Mouse (Mus musculus): ENCODE data around the gene Plekha6. TPM values are rescaled to one million over a fixed set of nuclear protein-coding genes. Genes with fewer than 3 reads are reported as not detected.

Plekha6 gene
- polyA plus RNA-seq, 1 experiment from 2014 or later: 17.0 TPM

DNA sequence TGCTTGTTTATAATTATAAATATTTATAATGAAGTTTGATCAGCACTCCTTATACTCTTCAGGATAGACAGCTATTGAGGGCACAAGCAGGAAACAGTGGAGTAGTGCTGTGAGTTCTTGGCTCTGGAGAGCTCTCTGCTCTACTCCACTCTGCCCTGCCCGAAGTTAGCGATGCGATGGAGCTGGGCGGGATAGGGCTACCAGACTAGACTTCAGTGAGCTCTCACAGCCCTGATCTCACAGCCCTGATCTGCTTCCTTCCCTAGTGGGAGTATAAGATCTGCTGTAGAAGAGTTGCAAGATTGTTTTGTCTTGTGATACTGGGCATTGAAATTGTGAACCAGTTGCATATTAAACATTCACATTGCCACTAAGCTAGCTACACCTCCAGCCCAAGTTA lies 29.1 kb upstream of the Plekha6 start:
- Histone ChIP-seq H3K4me3 (ENCODE audit: low read depth, low read length) (peak overlapping the region; percentile 94), H3K9me3 (ENCODE audit: control insufficient read depth, low read length) (no peaks in the 10 kb centered on the region), H3K27me3 (ENCODE audit: control insufficient read depth, insufficient read depth, low read length) (no peaks in the 10 kb centered on the region), H3K9ac (ENCODE audit: low read length) (no peak overlapping the region), H3K27ac (ENCODE audit: low read depth, low read length) (no peak overlapping the region), H3K4me2 (peak overlapping the region; percentile 81), H3K36me3 (ENCODE audit: control insufficient read depth, insufficient read depth, low read length) (peaks cover 14% of the 10 kb centered on the region), H3K4me1 (ENCODE audit: control insufficient read depth, insufficient read depth, low read length) (peaks cover 30% of the 10 kb centered on the region)
- DNase-seq (ENCODE audit: low spot score, missing footprints) (peak; percentile 82), ATAC-seq (ENCODE audit: low FRiP score) (no peak)
- WGBS: 66% methylated on average over 4 of the region's 4 CpGs

DNA sequence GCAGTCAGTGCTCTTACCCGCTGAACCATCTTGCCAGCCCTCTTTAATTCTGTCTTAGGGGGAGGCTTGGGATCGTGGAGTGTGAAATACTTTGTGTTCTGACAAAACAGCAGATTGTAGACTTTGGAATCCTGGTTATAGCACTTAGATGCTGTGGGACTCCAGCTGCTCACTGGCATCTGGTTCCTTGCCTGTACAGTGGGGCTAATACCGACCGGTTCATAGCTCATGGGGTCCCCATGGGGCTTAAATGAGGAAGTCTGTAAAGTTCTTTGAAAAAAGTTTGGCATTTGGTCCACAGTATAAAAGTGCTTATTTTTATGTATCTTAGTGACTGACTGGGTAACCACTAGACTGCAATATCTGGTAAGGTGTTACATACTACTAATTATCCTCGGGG lies 28.2 kb upstream of the Plekha6 start:
- H3K36me3 ChIP-seq (ENCODE audit: control insufficient read depth, insufficient read depth, low read length): peaks cover 21% of the 10 kb centered on the region

DNA sequence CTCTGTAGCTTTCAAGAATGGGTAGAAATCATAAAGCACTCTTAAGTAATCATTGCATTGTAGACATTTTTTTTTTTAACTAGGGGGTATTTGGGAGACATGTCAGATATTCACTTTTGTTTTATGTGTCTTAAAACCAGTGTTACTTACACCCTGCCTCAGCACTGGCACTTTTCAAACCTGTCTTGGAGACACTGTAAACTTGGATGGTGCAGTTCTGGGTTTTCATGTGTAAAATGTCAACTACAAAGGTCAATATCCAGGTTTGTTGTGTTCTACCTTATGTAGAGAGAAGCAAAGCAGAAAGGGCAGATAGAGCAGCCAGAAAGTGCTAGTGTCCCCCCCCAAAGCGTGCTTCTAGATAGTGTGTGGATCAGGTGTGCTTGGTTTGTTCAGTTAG lies 25.6 kb upstream of the Plekha6 start:
- Histone ChIP-seq H3K27me3 (ENCODE audit: control insufficient read depth, insufficient read depth, low read length) (no peaks in the 10 kb centered on the region), H3K4me1 (ENCODE audit: control insufficient read depth, insufficient read depth, low read length) (peaks cover 16% of the 10 kb centered on the region), H3K9me3 (ENCODE audit: control insufficient read depth, low read length) (no peaks in the 10 kb centered on the region), H3K4me3 (ENCODE audit: low read depth, low read length) (no peak overlapping the region), H3K4me2 (no peak overlapping the region), H3K9ac (ENCODE audit: low read length) (no peak overlapping the region), H3K27ac (ENCODE audit: low read depth, low read length) (no peak overlapping the region), H3K36me3 (ENCODE audit: control insufficient read depth, insufficient read depth, low read length) (peaks cover 27% of the 10 kb centered on the region)
- 96% methylated on average over 1 of the region's 1 CpGs for WGBS
- ATAC-seq (ENCODE audit: low FRiP score): no peak
- peak; percentile 75 for DNase-seq (ENCODE audit: low spot score, missing footprints)

More for the DNA sequence above, 28.2 kb upstream of the Plekha6 start:
- DNase-seq (ENCODE audit: low spot score, missing footprints) (peak; percentile 28), ATAC-seq (ENCODE audit: low FRiP score) (no peak)
- 81% methylated on average over 5 of the region's 5 CpGs for WGBS
- no peaks in the 10 kb centered on the region for H3K9me3 ChIP-seq (ENCODE audit: control insufficient read depth, low read length)
- H3K4me1 ChIP-seq (ENCODE audit: control insufficient read depth, insufficient read depth, low read length): peaks cover 24% of the 10 kb centered on the region
- H3K4me2 ChIP-seq: peak overlapping the region; percentile 12; the same call in 1 of the 2 replicates
- H3K27me3 ChIP-seq (ENCODE audit: control insufficient read depth, insufficient read depth, low read length): no peaks in the 10 kb centered on the region
- H3K4me3 ChIP-seq (ENCODE audit: low read depth, low read length): no peak overlapping the region
- H3K27ac ChIP-seq (ENCODE audit: low read depth, low read length): no peak overlapping the region
- no peak overlapping the region for H3K9ac ChIP-seq (ENCODE audit: low read length)

DNA sequence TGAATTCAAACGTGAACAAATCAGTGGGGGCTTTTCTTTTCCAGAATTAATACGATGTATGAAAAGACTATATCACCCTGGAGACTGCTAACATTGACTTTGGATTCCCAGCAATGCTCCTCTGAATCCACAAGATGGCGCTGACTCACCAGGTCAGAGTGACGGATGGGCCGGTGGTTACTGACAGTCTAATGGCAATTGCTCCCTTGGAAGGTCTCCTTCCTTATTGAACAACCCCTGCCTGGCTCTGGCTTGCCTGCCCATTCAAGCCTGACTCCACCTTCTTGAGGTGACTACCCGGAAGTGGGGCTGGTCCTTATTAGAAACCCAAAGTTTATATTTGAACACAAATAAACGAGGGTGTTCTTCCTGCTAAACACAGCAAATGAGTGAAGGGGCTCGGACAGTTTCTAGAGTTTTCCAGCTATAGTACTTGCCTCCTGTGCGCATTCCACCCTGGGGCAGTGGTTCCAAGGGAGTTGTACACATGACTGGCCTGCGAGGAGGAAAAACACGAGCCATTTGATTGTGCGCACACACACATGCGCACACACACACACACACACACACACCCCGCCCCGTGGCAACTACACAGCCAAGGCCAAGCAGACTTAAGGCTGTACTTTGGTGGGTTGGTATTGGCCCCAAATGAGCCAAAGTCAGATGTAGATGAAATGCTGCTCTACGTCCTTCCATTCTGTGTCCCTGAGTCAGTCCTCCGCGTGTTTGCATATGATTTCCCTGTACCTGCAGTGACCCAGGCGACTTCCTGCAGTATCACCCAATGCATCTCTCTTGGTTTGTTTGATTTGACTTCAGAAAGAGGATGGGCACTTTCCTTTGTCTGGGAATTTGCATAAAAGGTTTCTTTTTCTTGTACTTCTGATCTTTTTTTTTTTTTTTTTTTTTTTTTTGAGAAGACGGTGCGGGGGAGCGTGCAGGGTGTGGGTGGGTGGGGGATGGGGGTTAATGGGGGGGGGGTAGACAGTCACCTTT lies 17.7 kb upstream of the Plekha6 start:
- Histone ChIP-seq H3K9ac (ENCODE audit: low read length) (no peak overlapping the region), H3K9me3 (ENCODE audit: control insufficient read depth, low read length) (no peaks in the 10 kb centered on the region; the same call in 1 of the 2 replicates), H3K27ac (ENCODE audit: low read depth, low read length) (no peak overlapping the region), H3K4me3 (ENCODE audit: low read depth, low read length) (no peak overlapping the region), H3K4me1 (ENCODE audit: control insufficient read depth, insufficient read depth, low read length) (no peaks in the 10 kb centered on the region), H3K36me3 (ENCODE audit: control insufficient read depth, insufficient read depth, low read length) (peaks cover 1% of the 10 kb centered on the region; the same call in 1 of the 2 replicates), H3K27me3 (ENCODE audit: control insufficient read depth, insufficient read depth, low read length) (no peaks in the 10 kb centered on the region), H3K4me2 (no peak overlapping the region)
- WGBS: 67% methylated on average over 22 of the region's 22 CpGs
- ATAC-seq (ENCODE audit: low FRiP score): peak; percentile 50; the same call in 1 of the 2 replicates
- peak; percentile 89 for DNase-seq (ENCODE audit: low spot score, missing footprints)

DNA sequence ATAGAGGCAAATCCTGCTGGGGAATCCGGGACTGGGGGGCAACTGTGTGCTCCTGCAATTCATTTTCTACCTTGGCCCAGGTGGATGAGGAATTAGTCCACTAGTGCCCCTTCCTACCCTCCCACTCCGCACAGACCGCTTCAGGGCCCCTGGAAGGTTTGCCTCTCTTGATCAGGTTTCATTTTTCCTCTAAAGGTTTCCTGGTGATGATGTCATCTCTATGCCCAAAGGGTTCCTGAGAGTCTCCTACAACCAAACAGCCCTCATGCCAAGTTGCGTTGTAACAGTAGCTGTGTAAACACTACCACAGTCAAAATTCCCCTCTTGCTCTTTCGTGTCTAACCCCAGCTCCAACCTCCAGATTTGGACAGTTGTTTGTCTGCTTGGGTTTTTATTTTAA lies 16.7 kb upstream of the Plekha6 start:
- peak; percentile 71 for DNase-seq (ENCODE audit: low spot score, missing footprints)

DNA sequence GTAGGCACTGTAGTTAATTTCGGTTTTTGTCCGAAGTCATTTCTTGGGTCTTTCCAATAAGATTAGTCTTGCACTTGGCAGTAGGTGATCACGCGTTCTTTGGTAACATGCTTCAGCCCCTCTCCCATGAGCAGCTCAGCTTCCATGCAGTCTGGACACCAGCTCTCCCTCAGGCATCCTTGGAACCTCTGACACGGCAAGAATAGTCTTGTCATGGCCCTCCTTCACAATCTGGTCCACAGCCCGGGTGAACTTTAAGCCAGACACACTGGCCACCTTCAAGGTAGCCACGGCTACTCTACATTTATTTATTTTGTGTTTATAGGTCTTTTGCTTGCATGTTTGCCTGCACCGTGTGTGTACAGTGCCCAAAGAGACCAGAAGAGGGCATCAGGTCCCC lies 15.9 kb upstream of the Plekha6 start:
- H3K4me3 ChIP-seq (ENCODE audit: low read depth, low read length): no peak overlapping the region
- H3K36me3 ChIP-seq (ENCODE audit: control insufficient read depth, insufficient read depth, low read length): no peaks in the 10 kb centered on the region
- H3K27ac ChIP-seq (ENCODE audit: low read depth, low read length): no peak overlapping the region
- H3K27me3 ChIP-seq (ENCODE audit: control insufficient read depth, insufficient read depth, low read length): no peaks in the 10 kb centered on the region
- no peak overlapping the region for H3K9ac ChIP-seq (ENCODE audit: low read length)
- 90% methylated on average over 8 of the region's 8 CpGs for WGBS
- ATAC-seq (ENCODE audit: low FRiP score) (no peak), DNase-seq (ENCODE audit: low spot score, missing footprints) (peak; percentile 64)
- no peaks in the 10 kb centered on the region; the same call in 1 of the 2 replicates for H3K9me3 ChIP-seq (ENCODE audit: control insufficient read depth, low read length)
- H3K4me2 ChIP-seq: no peak overlapping the region
- H3K4me1 ChIP-seq (ENCODE audit: control insufficient read depth, insufficient read depth, low read length): no peaks in the 10 kb centered on the region

More for the DNA sequence above, 16.7 kb upstream of the Plekha6 start:
- Histone ChIP-seq H3K9me3 (ENCODE audit: control insufficient read depth, low read length) (no peaks in the 10 kb centered on the region; the same call in 1 of the 2 replicates), H3K27me3 (ENCODE audit: control insufficient read depth, insufficient read depth, low read length) (no peaks in the 10 kb centered on the region), H3K4me1 (ENCODE audit: control insufficient read depth, insufficient read depth, low read length) (no peaks in the 10 kb centered on the region), H3K36me3 (ENCODE audit: control insufficient read depth, insufficient read depth, low read length) (no peaks in the 10 kb centered on the region), H3K27ac (ENCODE audit: low read depth, low read length) (no peak overlapping the region), H3K4me2 (no peak overlapping the region), H3K9ac (ENCODE audit: low read length) (no peak overlapping the region), H3K4me3 (ENCODE audit: low read depth, low read length) (no peak overlapping the region)
- no peak for ATAC-seq (ENCODE audit: low FRiP score)
- 78% methylated on average over 5 of the region's 5 CpGs for WGBS

DNA sequence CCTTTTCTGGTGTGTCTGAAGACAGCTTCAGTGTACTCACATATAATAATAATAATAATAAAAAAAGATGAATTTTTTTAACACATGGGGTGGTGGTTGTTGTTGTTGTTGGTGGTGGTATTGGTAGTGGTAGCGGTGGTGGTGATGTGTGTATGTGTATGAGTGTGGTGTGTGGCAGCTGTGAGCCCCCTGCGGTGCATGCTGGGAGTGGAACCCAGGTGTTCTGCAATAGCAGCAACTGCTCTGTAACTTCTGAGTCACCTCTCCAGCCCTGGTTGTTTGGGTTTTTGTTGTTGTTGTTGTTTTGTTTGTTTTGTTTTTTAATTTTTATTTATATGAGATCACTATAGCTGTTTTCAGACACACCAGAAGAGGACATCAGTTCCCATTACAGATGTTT lies 13.5 kb upstream of the Plekha6 start:
- no peaks in the 10 kb centered on the region; the same call in 1 of the 2 replicates for H3K9me3 ChIP-seq (ENCODE audit: control insufficient read depth, low read length)
- no peak overlapping the region for H3K4me2 ChIP-seq
- H3K9ac ChIP-seq (ENCODE audit: low read length): no peak overlapping the region
- ATAC-seq (ENCODE audit: low FRiP score) (no peak), DNase-seq (ENCODE audit: low spot score, missing footprints) (peak; percentile 14)
- H3K36me3 ChIP-seq (ENCODE audit: control insufficient read depth, insufficient read depth, low read length): no peaks in the 10 kb centered on the region
- no peaks in the 10 kb centered on the region for H3K27me3 ChIP-seq (ENCODE audit: control insufficient read depth, insufficient read depth, low read length)
- H3K4me3 ChIP-seq (ENCODE audit: low read depth, low read length): no peak overlapping the region
- no peak overlapping the region for H3K27ac ChIP-seq (ENCODE audit: low read depth, low read length)
- H3K4me1 ChIP-seq (ENCODE audit: control insufficient read depth, insufficient read depth, low read length): no peaks in the 10 kb centered on the region
- WGBS: 95% methylated on average over 2 of the region's 2 CpGs

DNA sequence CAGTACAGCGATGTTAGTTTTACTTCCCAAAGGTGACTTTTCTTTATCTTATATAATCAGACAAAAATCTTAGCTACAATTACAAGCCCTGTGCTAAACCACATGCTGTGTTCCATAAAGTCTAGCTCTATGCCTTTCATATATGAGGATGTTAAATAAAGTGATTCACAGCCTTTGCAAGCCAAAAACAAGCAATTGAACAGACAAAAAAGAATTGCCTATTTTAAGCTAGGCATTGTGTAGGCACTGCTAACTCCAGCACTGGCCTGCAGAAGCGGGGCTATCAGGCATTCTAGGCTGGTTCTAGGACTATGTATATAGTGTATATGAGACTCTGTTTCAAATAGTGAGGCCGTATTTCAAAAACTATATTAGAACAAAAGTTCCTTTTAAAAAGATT lies 11.8 kb upstream of the Plekha6 start:
- 90% methylated on average over 3 of the region's 3 CpGs for WGBS
- Histone ChIP-seq H3K27ac (ENCODE audit: low read depth, low read length) (no peak overlapping the region), H3K27me3 (ENCODE audit: control insufficient read depth, insufficient read depth, low read length) (no peaks in the 10 kb centered on the region)

DNA sequence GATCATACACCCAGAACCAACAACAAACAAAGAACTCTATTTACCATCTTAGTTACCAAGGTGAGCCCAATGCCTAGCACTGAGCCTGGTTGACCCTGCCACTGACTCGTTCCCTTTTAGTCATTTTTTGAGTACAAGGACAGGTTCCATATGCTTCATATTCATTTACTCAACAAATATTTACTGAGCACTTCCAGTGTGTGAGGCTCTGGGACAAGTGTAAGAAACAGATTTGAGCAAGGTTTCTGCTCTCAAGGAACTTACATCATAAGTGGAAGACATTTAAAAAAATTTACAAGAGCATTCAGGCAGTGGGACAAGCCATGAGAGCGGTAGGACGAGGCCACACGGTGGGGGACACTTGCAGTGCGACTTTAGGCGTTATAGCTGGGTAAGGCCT lies 8.7 kb upstream of the Plekha6 start:
- Histone ChIP-seq H3K27me3 (ENCODE audit: control insufficient read depth, insufficient read depth, low read length) (no peaks in the 10 kb centered on the region), H3K4me1 (ENCODE audit: control insufficient read depth, insufficient read depth, low read length) (no peaks in the 10 kb centered on the region), H3K27ac (ENCODE audit: low read depth, low read length) (no peak overlapping the region), H3K36me3 (ENCODE audit: control insufficient read depth, insufficient read depth, low read length) (no peaks in the 10 kb centered on the region), H3K4me3 (ENCODE audit: low read depth, low read length) (no peak overlapping the region), H3K9me3 (ENCODE audit: control insufficient read depth, low read length) (no peaks in the 10 kb centered on the region), H3K9ac (ENCODE audit: low read length) (no peak overlapping the region), H3K4me2 (no peak overlapping the region)
- ATAC-seq (ENCODE audit: low FRiP score) (no peak), DNase-seq (ENCODE audit: low spot score, missing footprints) (no peak)
- WGBS: 82% methylated on average over 6 of the region's 6 CpGs

More for the DNA sequence above, 11.8 kb upstream of the Plekha6 start:
- Histone ChIP-seq H3K4me1 (ENCODE audit: control insufficient read depth, insufficient read depth, low read length) (no peaks in the 10 kb centered on the region), H3K4me2 (no peak overlapping the region), H3K4me3 (ENCODE audit: low read depth, low read length) (no peak overlapping the region), H3K9me3 (ENCODE audit: control insufficient read depth, low read length) (no peaks in the 10 kb centered on the region; the same call in 1 of the 2 replicates), H3K36me3 (ENCODE audit: control insufficient read depth, insufficient read depth, low read length) (no peaks in the 10 kb centered on the region), H3K9ac (ENCODE audit: low read length) (no peak overlapping the region)
- DNase-seq (ENCODE audit: low spot score, missing footprints): peak; percentile 53
- no peak for ATAC-seq (ENCODE audit: low FRiP score)

Data from midbrain, embryonic 11.5 days (tissue).